Mouse (Mus musculus): ENCODE measurements around the gene Plcb2. TPM values are rescaled to one million over a fixed set of nuclear protein-coding genes. Genes with fewer than 3 reads are reported as not detected.

The Plcb2 gene
- polyA plus RNA-seq, 1 experiment from 2014 or later, result 1.4 TPM

GRCm38 (mm10) chr2:118761906-118762783 lies 33.9 kb upstream of the Plcb2 start, which contains the start of gene Ccdc9b:
Gene Ccdc9b (minus strand): TSS chr2:118762661.
- peak within 1 kb of the TSS; percentile 52 for H3K4me3 ChIP-seq
- H3K27ac ChIP-seq, result peak within 1 kb of the TSS; percentile 91
- peaks cover 58% of the 10 kb centered on the region for H3K4me1 ChIP-seq
- peaks cover 68% of the 10 kb centered on the region for H3K27me3 ChIP-seq (ENCODE audit: insufficient read depth, poor library complexity, severe bottlenecking)
- peaks cover 5% of the 10 kb centered on the region; the same call in 1 of the 2 replicates for H3K36me3 ChIP-seq
- peak; percentile 91 for DNase-seq (ENCODE audit: low spot score)
- no peaks in the 10 kb centered on the region for H3K9me3 ChIP-seq
- 5% methylated on average over 29 of the region's 29 CpGs for WGBS

GRCm38 (mm10) chr2:118761358-118761757 lies 33.1 kb upstream of the Plcb2 start:
- Histone ChIP-seq H3K36me3 (peaks cover 7% of the 10 kb centered on the region; the same call in 1 of the 2 replicates), H3K4me1 (peaks cover 54% of the 10 kb centered on the region), H3K27ac (peak overlapping the region; percentile 91), H3K9me3 (no peaks in the 10 kb centered on the region), H3K4me3 (peak overlapping the region; percentile 52), H3K27me3 (ENCODE audit: insufficient read depth, poor library complexity, severe bottlenecking) (peaks cover 75% of the 10 kb centered on the region)
- 71% methylated on average over 12 of the region's 12 CpGs for WGBS
- no peak for DNase-seq (ENCODE audit: low spot score)

GRCm38 (mm10) chr2:118760311-118761025 lies 32.2 kb upstream of the Plcb2 start:
- Histone ChIP-seq H3K27me3 (ENCODE audit: insufficient read depth, poor library complexity, severe bottlenecking) (peaks cover 78% of the 10 kb centered on the region), H3K9me3 (no peaks in the 10 kb centered on the region), H3K27ac (no peak overlapping the region), H3K36me3 (peaks cover 7% of the 10 kb centered on the region; the same call in 1 of the 2 replicates), H3K4me3 (no peak overlapping the region), H3K4me1 (peaks cover 49% of the 10 kb centered on the region)
- 85% methylated on average over 11 of the region's 11 CpGs for WGBS
- no peak for DNase-seq (ENCODE audit: low spot score)

- 13% methylated on average over 8 of the region's 8 CpGs for WGBS
- Histone ChIP-seq H3K36me3 (peaks cover 7% of the 10 kb centered on the region; the same call in 1 of the 2 replicates), H3K27me3 (ENCODE audit: insufficient read depth, poor library complexity, severe bottlenecking) (peaks cover 76% of the 10 kb centered on the region), H3K4me3 (no peak overlapping the region), H3K4me1 (peaks cover 49% of the 10 kb centered on the region), H3K27ac (peak overlapping the region; percentile 10; the same call in 1 of the 2 replicates), H3K9me3 (no peaks in the 10 kb centered on the region)
- peak; percentile 89 for DNase-seq (ENCODE audit: low spot score)
Measured at GRCm38 (mm10) chr2:118759828-118760227, 31.6 kb upstream of the Plcb2 start.

DNA sequence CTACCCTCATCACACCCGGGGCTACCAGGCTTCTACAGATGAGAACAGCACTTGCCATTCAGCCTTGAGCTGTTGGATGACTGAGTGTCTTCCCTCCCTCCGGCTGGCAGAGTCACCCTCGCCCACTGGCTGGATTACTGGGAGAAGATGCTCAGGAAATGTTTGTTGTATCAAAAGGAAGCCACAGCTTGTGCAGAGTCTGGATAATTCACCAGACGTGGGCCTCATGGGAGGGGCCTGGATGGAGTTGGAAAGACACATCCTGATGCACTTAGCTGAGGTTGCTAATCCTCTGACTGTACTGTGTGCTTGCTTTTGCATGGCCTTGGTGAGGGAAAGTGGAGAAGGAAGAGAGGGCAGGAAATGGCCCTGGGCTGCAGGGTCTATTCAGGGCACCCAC lies 27.9 kb upstream of the Plcb2 start:
- Histone ChIP-seq H3K27me3 (ENCODE audit: insufficient read depth, poor library complexity, severe bottlenecking) (peaks cover 50% of the 10 kb centered on the region), H3K4me3 (no peak overlapping the region), H3K27ac (no peak overlapping the region), H3K36me3 (peaks cover 7% of the 10 kb centered on the region; the same call in 1 of the 2 replicates), H3K9me3 (no peaks in the 10 kb centered on the region), H3K4me1 (peaks cover 35% of the 10 kb centered on the region)
- DNase-seq (ENCODE audit: low spot score), result no peak
- WGBS, result 64% methylated on average over 4 of the region's 4 CpGs

GRCm38 (mm10) chr2:118755407-118755806 lies 27.2 kb upstream of the Plcb2 start:
- Histone ChIP-seq H3K27me3 (ENCODE audit: insufficient read depth, poor library complexity, severe bottlenecking) (peaks cover 43% of the 10 kb centered on the region), H3K4me3 (no peak overlapping the region), H3K36me3 (peaks cover 7% of the 10 kb centered on the region; the same call in 1 of the 2 replicates), H3K27ac (no peak overlapping the region), H3K4me1 (peaks cover 39% of the 10 kb centered on the region), H3K9me3 (no peaks in the 10 kb centered on the region)
- WGBS, result 76% methylated on average over 6 of the region's 6 CpGs
- DNase-seq (ENCODE audit: low spot score), result no peak

DNA sequence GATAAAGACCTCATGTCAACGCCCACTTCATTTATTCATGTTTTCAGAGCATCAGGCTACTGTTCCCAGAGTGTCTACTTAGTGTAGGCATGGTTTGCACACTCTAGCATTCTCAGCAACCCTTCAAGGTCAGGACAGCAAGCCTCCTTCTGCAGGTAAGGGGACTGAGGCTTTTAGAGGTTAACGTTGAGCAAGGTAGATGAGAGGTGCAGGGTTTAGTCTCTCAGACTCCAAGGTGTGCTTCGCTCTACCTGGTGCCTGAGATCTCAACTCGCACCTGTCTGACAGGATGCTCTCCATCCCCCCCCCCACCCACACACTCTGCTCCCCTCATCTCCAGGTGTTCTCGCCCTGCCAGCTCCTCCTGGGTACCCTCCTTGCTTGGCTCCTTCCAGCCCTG lies 25.9 kb upstream of the Plcb2 start:
- WGBS, result 78% methylated on average over 5 of the region's 5 CpGs
- H3K9me3 ChIP-seq, result no peaks in the 10 kb centered on the region
- peaks cover 10% of the 10 kb centered on the region; the same call in 1 of the 2 replicates for H3K36me3 ChIP-seq
- peaks cover 34% of the 10 kb centered on the region for H3K27me3 ChIP-seq (ENCODE audit: insufficient read depth, poor library complexity, severe bottlenecking)
- peaks cover 44% of the 10 kb centered on the region for H3K4me1 ChIP-seq
- H3K4me3 ChIP-seq, result no peak overlapping the region
- no peak for DNase-seq (ENCODE audit: low spot score)
- H3K27ac ChIP-seq, result no peak overlapping the region

GRCm38 (mm10) chr2:118752792-118753108 lies 24.5 kb upstream of the Plcb2 start:
- H3K27ac ChIP-seq, result peak overlapping the region; percentile 83
- 42% methylated on average over 4 of the region's 4 CpGs for WGBS
- H3K36me3 ChIP-seq, result peaks cover 15% of the 10 kb centered on the region; the same call in 1 of the 2 replicates
- peaks cover 54% of the 10 kb centered on the region for H3K4me1 ChIP-seq
- peaks cover 20% of the 10 kb centered on the region for H3K27me3 ChIP-seq (ENCODE audit: insufficient read depth, poor library complexity, severe bottlenecking)
- no peaks in the 10 kb centered on the region for H3K9me3 ChIP-seq
- DNase-seq (ENCODE audit: low spot score), result no peak
- H3K4me3 ChIP-seq, result no peak overlapping the region

- DNase-seq (ENCODE audit: low spot score), result peak; percentile 72
- H3K27me3 ChIP-seq (ENCODE audit: insufficient read depth, poor library complexity, severe bottlenecking), result peaks cover 14% of the 10 kb centered on the region; the same call in 1 of the 2 replicates
- peaks cover 58% of the 10 kb centered on the region for H3K4me1 ChIP-seq
- H3K36me3 ChIP-seq, result peaks cover 10% of the 10 kb centered on the region; the same call in 1 of the 2 replicates
- peak overlapping the region; percentile 16; the same call in 1 of the 2 replicates for H3K4me3 ChIP-seq
- H3K27ac ChIP-seq, result peak overlapping the region; percentile 83
- 43% methylated on average over 16 of the region's 16 CpGs for WGBS
- H3K9me3 ChIP-seq, result no peaks in the 10 kb centered on the region
Measured at GRCm38 (mm10) chr2:118751896-118752791, 23.9 kb upstream of the Plcb2 start.

DNA sequence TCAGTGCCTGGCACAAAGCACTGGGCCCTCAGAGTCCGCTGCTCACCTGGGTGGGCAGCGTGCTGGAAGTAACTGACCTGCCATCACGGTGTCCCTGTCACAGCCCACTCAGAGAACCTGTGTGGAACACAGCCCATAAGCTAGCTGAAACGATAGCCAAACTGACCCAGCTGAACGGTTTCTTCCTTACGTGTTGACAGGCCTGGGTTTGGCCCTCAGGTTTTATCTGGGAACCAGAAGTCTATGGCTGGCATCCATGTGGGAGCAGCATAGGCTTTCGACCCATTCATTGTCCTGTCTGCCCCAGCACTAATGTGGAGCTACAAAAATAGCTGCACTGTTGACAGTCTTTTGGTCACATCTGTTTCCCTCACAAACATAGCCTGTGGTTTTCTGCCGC lies 22.2 kb upstream of the Plcb2 start:
- Histone ChIP-seq H3K4me3 (no peak overlapping the region; the same call in 1 of the 2 replicates), H3K27me3 (ENCODE audit: insufficient read depth, poor library complexity, severe bottlenecking) (no peaks in the 10 kb centered on the region; the same call in 1 of the 2 replicates), H3K36me3 (peaks cover 8% of the 10 kb centered on the region; the same call in 1 of the 2 replicates), H3K27ac (peak overlapping the region; percentile 59; the same call in 1 of the 2 replicates), H3K9me3 (no peaks in the 10 kb centered on the region), H3K4me1 (peaks cover 62% of the 10 kb centered on the region)
- 42% methylated on average over 8 of the region's 8 CpGs for WGBS
- no peak for DNase-seq (ENCODE audit: low spot score)

DNA sequence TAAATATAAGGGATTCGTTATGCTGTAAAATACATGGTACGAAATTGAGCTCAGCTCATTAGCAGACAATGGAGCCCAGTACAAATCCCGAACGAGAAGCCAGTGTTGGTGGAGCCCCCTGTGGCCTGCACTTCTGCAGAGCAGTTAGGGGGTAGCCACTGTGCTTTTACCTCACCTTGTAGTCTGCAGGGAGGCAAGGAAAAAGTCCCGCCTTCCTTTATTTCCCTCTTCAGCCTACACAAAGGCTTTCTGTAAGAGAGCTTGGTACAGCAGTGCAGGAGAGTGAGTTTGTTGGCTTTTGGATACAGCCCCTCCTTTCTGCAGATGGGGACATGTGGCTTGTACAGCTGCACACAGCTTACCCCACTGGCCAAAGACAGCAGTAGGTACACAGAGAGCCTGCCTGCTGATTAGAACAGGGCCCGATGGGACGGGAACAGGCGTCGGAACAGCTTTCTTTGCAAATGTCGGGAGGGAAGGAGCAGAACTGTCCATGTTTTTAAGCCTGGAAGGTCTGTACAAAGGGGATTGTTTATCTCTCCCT lies 21.2 kb upstream of the Plcb2 start:
- Histone ChIP-seq H3K27ac (no peak overlapping the region), H3K4me1 (peaks cover 70% of the 10 kb centered on the region), H3K4me3 (no peak overlapping the region), H3K9me3 (no peaks in the 10 kb centered on the region), H3K27me3 (ENCODE audit: insufficient read depth, poor library complexity, severe bottlenecking) (peaks cover 4% of the 10 kb centered on the region), H3K36me3 (peaks cover 8% of the 10 kb centered on the region; the same call in 1 of the 2 replicates)
- WGBS, result 59% methylated on average over 10 of the region's 10 CpGs
- DNase-seq (ENCODE audit: low spot score), result no peak
